Mouse (Mus musculus): ENCODE data around the gene Dnajb12. TPM values are rescaled to one million over a fixed set of nuclear protein-coding genes. Genes with fewer than 3 reads are reported as not detected.
A peak's percentile ranks its signal among the peaks of the same experiment; 100 is the strongest.
"Not testable (repeated sequence)": the region's sequence is repeated elsewhere in the genome, so short reads cannot be mapped to it uniquely, and the experiment has no call there.

The Dnajb12 gene
- total RNA-seq, 2 experiments from 2014 or later = 48.0 to 48.3 TPM

- not testable (repeated sequence) for DNase-seq
Measured at GRCm38 (mm10) chr10:59872651-59873050, 6.7 kb upstream of the Dnajb12 start.

- no peak for DNase-seq
Measured at GRCm38 (mm10) chr10:59873206-59873605, 6.2 kb upstream of the Dnajb12 start.

GRCm38 (mm10) chr10:59873613-59874012, 5.7 kb upstream of the Dnajb12 start:
- DNase-seq = no peak

GRCm38 (mm10) chr10:59875396-59875795, 4.0 kb upstream of the Dnajb12 start:
- DNase-seq = no peak

GRCm38 (mm10) chr10:59876698-59877097, 2.7 kb upstream of the Dnajb12 start:
- not testable (repeated sequence) for DNase-seq

GRCm38 (mm10) chr10:59877421-59878117, 1.8 kb upstream of the Dnajb12 start:
- DNase-seq = no peak

GRCm38 (mm10) chr10:59878823-59879222, 533 bp upstream of the Dnajb12 start:
- DNase-seq = no peak

- no peak for DNase-seq
Measured at GRCm38 (mm10) chr10:59880029-59880386, 652 bp downstream of the Dnajb12 start.

GRCm38 (mm10) chr10:59880837-59881236, 1.5 kb downstream of the Dnajb12 start:
- no peak for DNase-seq

- DNase-seq = no peak
Measured at GRCm38 (mm10) chr10:59884327-59885173, 5.2 kb downstream of the Dnajb12 start.

GRCm38 (mm10) chr10:59885174-59886080, 6.1 kb downstream of the Dnajb12 start:
- DNase-seq = no peak

- no peak for DNase-seq
Measured at GRCm38 (mm10) chr10:59886081-59886466, 6.7 kb downstream of the Dnajb12 start.

GRCm38 (mm10) chr10:59887432-59887831, 8.1 kb downstream of the Dnajb12 start:
- DNase-seq = no peak

- DNase-seq = no peak
Measured at GRCm38 (mm10) chr10:59889339-59889738, 10.0 kb downstream of the Dnajb12 start.

GRCm38 (mm10) chr10:59889953-59890751, 10.8 kb downstream of the Dnajb12 start:
- DNase-seq = no peak

- peak; percentile 75 to 80 for DNase-seq
Measured at GRCm38 (mm10) chr10:59892977-59893376, 13.6 kb downstream of the Dnajb12 start.

GRCm38 (mm10) chr10:59894251-59895160, 15.2 kb downstream of the Dnajb12 start:
- peak; percentile 75 to 80 for DNase-seq

- no peak for DNase-seq
Measured at GRCm38 (mm10) chr10:59895460-59896186, 16.3 kb downstream of the Dnajb12 start.

- no peak for DNase-seq
Measured at GRCm38 (mm10) chr10:59896211-59896610, 16.9 kb downstream of the Dnajb12 start.

GRCm38 (mm10) chr10:59896911-59897331, 17.6 kb downstream of the Dnajb12 start:
- DNase-seq = no peak
